Mouse (Mus musculus) CH12.LX (cell line): Measurements from ENCODE around the gene Styk1. TPM values are rescaled to one million over a fixed set of nuclear protein-coding genes. Genes with fewer than 3 reads are reported as not detected.

Experiments used
- DNase-seq: peaks from one replicate; pipeline ENCODE4 v3.0.0-alpha.2; 2013; ENCODE audit errors: extremely low read depth
- H3K27ac ChIP-seq: 2 replicates; pipeline ENCODE4 v1.5.1; 2012; ENCODE audit warnings: low read depth, mild to moderate bottlenecking, control low read depth, moderate library complexity; ENCODE audit not compliant: insufficient read depth
- H3K27me3 ChIP-seq: replicated peaks from 2 replicates; pipeline ENCODE3; 2012; ENCODE audit warnings: inconsistent platforms
- H3K36me3 ChIP-seq, 2 experiments: replicated peaks in 1 of 2; 2 replicates each; pipeline versions ENCODE3 to v1.6.1; 2012; ENCODE audit warnings: inconsistent platforms in 1 of 2, low read length in 1 of 2, mild to moderate bottlenecking in 1 of 2, mixed read lengths in 1 of 2, moderate library complexity in 1 of 2; ENCODE audit not compliant: control insufficient read depth in 1 of 2, insufficient read depth in 1 of 2
- H3K4me1 ChIP-seq, 2 experiments: 2 replicates each; pipeline ENCODE4 v1.6.1; 2012; ENCODE audit warnings: inconsistent platforms in 1 of 2, moderate library complexity in 1 of 2; ENCODE audit not compliant: insufficient read depth in 2 of 2, control insufficient read depth in 1 of 2
- H3K4me2 ChIP-seq: 2 replicates; pipeline ENCODE4 v1.6.1; 2012; ENCODE audit warnings: low read depth, mild to moderate bottlenecking, control low read depth; ENCODE audit not compliant: poor library complexity, insufficient read depth, severe bottlenecking
- H3K4me3 ChIP-seq, 3 experiments: fragments of 150-350 bp in 1 of 3; sonication (generic) in 1 of 3; replicated peaks in 1 of 3; 2 replicates each; pipeline versions ENCODE3 to v1.5.1; 2011 to 2012; ENCODE audit warnings: low read depth in 2 of 3, low read length in 2 of 3, mild to moderate bottlenecking in 2 of 3, moderate library complexity in 2 of 3, control low read depth in 1 of 3, improper control_type of control experiment in 1 of 3, inconsistent platforms in 1 of 3, mixed read lengths in 1 of 3; ENCODE audit not compliant: poor library complexity in 1 of 3
- H3K79me2 ChIP-seq: replicated peaks from 2 replicates; pipeline ENCODE4 v1.6.1; 2012; ENCODE audit warnings: mild to moderate bottlenecking, moderate library complexity; ENCODE audit not compliant: control insufficient read depth, poor library complexity, insufficient read depth, severe bottlenecking; ENCODE audit errors: extremely low read depth
- H3K9ac ChIP-seq: 2 replicates; pipeline ENCODE4 v1.6.1; 2012; ENCODE audit warnings: low read depth, mild to moderate bottlenecking, control low read depth, moderate library complexity; ENCODE audit not compliant: insufficient read depth
- H3K9me3 ChIP-seq: replicated peaks from 2 replicates; pipeline ENCODE3; 2012; ENCODE audit warnings: low read length, inconsistent platforms, mixed read lengths
- CHD1 ChIP-seq: IDR thresholded peaks from 2 replicates; pipeline ENCODE4 v1.6.1; 2012; ENCODE audit warnings: low read depth, low read length, improper control_type of control experiment, inconsistent platforms
- IRF4 ChIP-seq: IDR thresholded peaks from 2 replicates; pipeline ENCODE4 v1.6.1; 2014; ENCODE audit warnings: low read depth, mild to moderate bottlenecking, inconsistent platforms, low read length, improper control_type of control experiment
- MXI1 ChIP-seq: IDR thresholded peaks from 2 replicates; pipeline ENCODE4 v1.6.1; 2011; ENCODE audit warnings: mild to moderate bottlenecking, low read depth, low read length, improper control_type of control experiment
- POLR2AphosphoS2 ChIP-seq: IDR thresholded peaks from 2 replicates; pipeline ENCODE4 v1.6.1; 2011; ENCODE audit warnings: low read depth, low read length, improper control_type of control experiment
- SIN3A ChIP-seq: IDR thresholded peaks from 2 replicates; pipeline ENCODE4 v1.6.1; 2012; ENCODE audit warnings: low read length, improper control_type of control experiment, inconsistent platforms
- ZKSCAN1 ChIP-seq: IDR thresholded peaks from 2 replicates; pipeline ENCODE4 v1.6.1; 2012; ENCODE audit warnings: low read depth, inconsistent platforms, low read length, improper control_type of control experiment, borderline replicate concordance
- ZNF384 ChIP-seq: IDR thresholded peaks from 2 replicates; pipeline ENCODE4 v1.6.1; 2012; ENCODE audit warnings: low read depth, low read length, improper control_type of control experiment, inconsistent platforms
- dilution Hi-C: fragments of 300-500 bp; cut with MboI; formaldehyde crosslinking; loops from 2 replicates; pipeline ENCODE4 v1.14.3; 2020; ENCODE audit warnings: low sequenced_read_pairs; ENCODE audit not compliant: extremely low pct_unique_long_range_greater_than_20kb, extremely low pct_ligation_motif_present
- in situ Hi-C: fragments of 300-500 bp; cut with MboI; formaldehyde crosslinking; loops from 3 replicates; pipeline ENCODE4 v1.14.3; 2019; ENCODE audit warnings: low sequenced_read_pairs, low pct_ligation_motif_present, low pct_unique_long_range_greater_than_20kb, mixed read lengths
- polyA plus RNA-seq: library from polyadenylated mRNA; unstranded; fragments of >175 nt; gene quantifications from 2 replicates; pipeline ENCODE4 v1.2.1, GENCODE M21; 2012; ENCODE audit warnings: low read depth; ENCODE audit not compliant: insufficient read length
- total RNA-seq, 2 experiments: library from RNA; depleted of rRNA; stranded (reverse); fragments of 300-350 nt in 1 of 2; fragments of >200 nt in 1 of 2; gene quantifications; 2 replicates each; pipeline ENCODE4 v1.2.3; 2012 to 2014

The Styk1 gene
- total and polyA plus RNA-seq, 3 experiments: not detected

DNA sequence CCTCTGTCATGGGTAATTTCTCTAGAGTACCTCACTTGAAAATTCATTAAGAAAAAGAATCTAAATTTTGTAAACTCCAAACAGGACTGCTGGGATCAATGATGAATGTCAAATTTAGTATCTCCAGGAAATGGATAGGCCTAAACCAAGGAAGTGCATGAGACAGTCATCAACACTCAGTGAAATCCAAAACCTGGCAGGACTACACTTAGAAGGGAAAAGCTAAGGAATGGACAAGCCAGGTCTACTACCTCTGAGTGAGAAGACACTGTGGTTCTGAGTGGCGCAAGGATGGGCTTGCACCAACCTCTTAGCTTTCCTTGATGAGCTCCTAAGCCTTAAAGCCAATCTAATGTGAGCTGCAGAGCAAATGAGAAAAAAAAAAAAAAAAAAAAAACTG, 32.1 kb upstream of the Styk1 start:
- H3K79me2 ChIP-seq: peaks cover 72% of the 10 kb centered on the region
- dilution Hi-C loops (no loop called here), in situ Hi-C loops (no loop called here)
- peaks cover 3 to 40% of the 10 kb centered on the region in 2 experiments for H3K4me1 ChIP-seq
- peak overlapping the region in 2 of 3 experiments; percentile 17 to 18 for H3K4me3 ChIP-seq
- no peak overlapping the region for H3K9ac ChIP-seq
- H3K4me2 ChIP-seq: peak overlapping the region; percentile 82
- peak; percentile 70; the same call in 1 of the 2 replicates for TF ChIP-seq ZNF384
- 0 out of 2 replicates have a peak, but pooled peaks have one; percentile 9 for TF ChIP-seq CHD1
- no peak for TF ChIP-seq MXI1
- peak; percentile 20; the same call in 1 of the 2 replicates for TF ChIP-seq SIN3A
- peaks cover 18 to 43% of the 10 kb centered on the region in 2 experiments for H3K36me3 ChIP-seq
- no peaks in the 10 kb centered on the region for H3K9me3 ChIP-seq
- DNase-seq: no peak
- H3K27me3 ChIP-seq: peaks cover 14% of the 10 kb centered on the region
- H3K27ac ChIP-seq: no peak overlapping the region

GRCm38 (mm10) chr6:131383713-131384330, 30.4 kb upstream of the Styk1 start:
- peak overlapping the region; percentile 51; the same call in 1 of the 2 replicates for H3K9ac ChIP-seq
- H3K9me3 ChIP-seq: no peaks in the 10 kb centered on the region
- H3K27ac ChIP-seq: no peak overlapping the region
- in situ Hi-C loops (no loop called here), dilution Hi-C loops (no loop called here)
- DNase-seq: no peak
- peak overlapping the region in 1 of 3 experiments; percentile 7 for H3K4me3 ChIP-seq
- peaks cover 3 to 39% of the 10 kb centered on the region in 2 experiments for H3K4me1 ChIP-seq
- peaks cover 32 to 60% of the 10 kb centered on the region in 2 experiments for H3K36me3 ChIP-seq
- no peaks in the 10 kb centered on the region for H3K27me3 ChIP-seq
- H3K79me2 ChIP-seq: peaks cover 84% of the 10 kb centered on the region
- no peak for TF ChIP-seq ZKSCAN1
- 0 out of 2 replicates have a peak, but pooled peaks have one; percentile 20 for TF ChIP-seq MXI1
- H3K4me2 ChIP-seq: peak overlapping the region; percentile 90

GRCm38 (mm10) chr6:131382984-131383337, 29.6 kb upstream of the Styk1 start:
- no peaks in the 10 kb centered on the region for H3K27me3 ChIP-seq
- no peak overlapping the region for H3K27ac ChIP-seq
- peaks cover 3 to 37% of the 10 kb centered on the region in 2 experiments for H3K4me1 ChIP-seq
- TF ChIP-seq POLR2AphosphoS2: 0 out of 2 replicates have a peak, but pooled peaks have one; percentile 4
- TF ChIP-seq IRF4: no peak
- no peaks in the 10 kb centered on the region for H3K9me3 ChIP-seq
- H3K79me2 ChIP-seq: peaks cover 90% of the 10 kb centered on the region
- in situ Hi-C loops: no loop called here
- no peak for DNase-seq
- H3K36me3 ChIP-seq: peaks cover 40 to 68% of the 10 kb centered on the region in 2 experiments
- H3K9ac ChIP-seq: 0 out of 2 replicates have a peak overlapping the region, but pooled peaks have one; percentile 16
- no peak overlapping the region for H3K4me2 ChIP-seq
- dilution Hi-C loops: no loop called here
- H3K4me3 ChIP-seq: no peak overlapping the region
